8 mouse cellular contexts compared by ENCODE assay signal in genomic region chr2:30829315-30829714, GRCm38 (mm10). TPM values are rescaled to one million over a fixed set of nuclear protein-coding genes. Genes with fewer than 3 reads are reported as not detected.
A peak's percentile ranks its signal among the peaks of the same experiment; 100 is the strongest.
DNase-seq lines count a peak whose midpoint lies in the region; ATAC-seq and TF ChIP-seq lines count a peak whose summit lies in the region.
"Had no signal": no experiment of that assay in that cellular context is flagged by ENCODE, and none has a peak within 500 bp of the region (broad histone marks: within the 10 kb centered on the region; RNA-seq: fewer than 3 reads in every experiment).

No protein-coding gene starts in this region.

- ATAC-seq in kidney, embryonic 14.5 days (ENCODE audit: low FRiP score, low TSS enrichment): no peak

- in situ Hi-C loops in ES-E14 (cut with MboI; ENCODE audit: low sequenced_read_pairs in 2 of 2, unreplicated experiment in 2 of 2): no loop called here

- no peak overlapping the region for H3K27ac ChIP-seq in kidney, embryonic 14.5 days (ENCODE audit: low read depth, low read length)
- H3K27ac ChIP-seq in ES-E14 (ENCODE audit: insufficient read depth, low read depth, low read length, poor library complexity, severe bottlenecking): no peak overlapping the region

- H3K4me2 ChIP-seq in kidney, embryonic 14.5 days (replicated peaks; ENCODE audit: low read depth, low read length): no peak overlapping the region

- H3K9ac ChIP-seq in kidney, embryonic 14.5 days (ENCODE audit: low read depth, low read length): no peak overlapping the region
- no peak overlapping the region for H3K9ac ChIP-seq in ES-E14 (ENCODE audit: insufficient read depth, low read depth, low read length, poor library complexity, severe bottlenecking)

- H3K9me3 ChIP-seq in kidney, embryonic 14.5 days (ENCODE audit: control insufficient read depth, low read length): no peaks in the 10 kb centered on the region
- H3K9me3 ChIP-seq in ES-E14 (ENCODE audit: control insufficient read depth, insufficient read depth, low read depth, low read length): no peaks in the 10 kb centered on the region
- H3K9me3 ChIP-seq: megakaryocyte, embryonic 14.5 days had no signal

- H3K4me1 ChIP-seq in kidney, embryonic 14.5 days (ENCODE audit: control insufficient read depth, insufficient read depth, low read length): peaks cover 18% of the 10 kb centered on the region
- H3K4me1 ChIP-seq in ES-E14 (ENCODE audit: control insufficient read depth in 2 of 2, insufficient read depth in 2 of 2, low read length in 2 of 2, poor library complexity in 1 of 2): peaks cover 0 to 5% of the 10 kb centered on the region in 2 experiments; a peak in 2 of 4 replicates

- H3K36me3 ChIP-seq in kidney, embryonic 14.5 days (ENCODE audit: control insufficient read depth, insufficient read depth, low read length): peaks cover 21% of the 10 kb centered on the region
- peaks cover 20% of the 10 kb centered on the region for H3K36me3 ChIP-seq in ES-E14 (ENCODE audit: control insufficient read depth, insufficient read depth, low read length, poor library complexity, severe bottlenecking)

- DNase-seq in kidney, postnatal 10 days: peak; percentile 56
- peak; percentile 83 for DNase-seq in ES-E14 (ENCODE audit: low read depth, low spot score)
- peak; percentile 29 for DNase-seq in brain, embryonic 14.5 days (ENCODE audit: low read depth)
- DNase-seq in naive thymus-derived CD4-positive, alpha-beta T cell, adult 2 months (ENCODE audit: low read depth): peak; percentile 71
- DNase-seq in left cerebral cortex, adult 18-20 months (ENCODE audit: low spot score in 2 of 2): no peak
- DNase-seq in layer of hippocampus, adult 9-11 months: no peak

- no peaks in the 10 kb centered on the region for H3K27me3 ChIP-seq in kidney, embryonic 14.5 days (ENCODE audit: control insufficient read depth, insufficient read depth, low read length)

- no peak overlapping the region for H3K4me3 ChIP-seq in kidney, embryonic 14.5 days (ENCODE audit: low read length)
- no peak overlapping the region for H3K4me3 ChIP-seq in ES-E14 (ENCODE audit: insufficient read depth in 1 of 2, low read depth in 1 of 2, low read length in 2 of 2, poor library complexity in 1 of 2, severe bottlenecking in 1 of 2)
- H3K4me3 ChIP-seq: megakaryocyte, embryonic 14.5 days had no signal

- peak; percentile 57; the same call in 1 of the 2 replicates for TF ChIP-seq CTCF in brain, embryonic 14.5 days (IDR thresholded peaks at IDR 0.05; ENCODE audit: borderline replicate concordance, extremely low read depth, insufficient read depth, insufficient read length)

- WGBS in kidney, embryonic 14.5 days: 45% methylated on average over 5 of the region's 5 CpGs

- no peak for TF ChIP-seq POLR2A in brain, embryonic 14.5 days (IDR thresholded peaks at IDR 0.05; ENCODE audit: borderline replicate concordance, extremely low read depth, insufficient read depth, insufficient read length, poor library complexity, severe bottlenecking)

TF ChIP-seq in ES-E14, 5 proteins besides CTCF, POLR2A, EP300 and RAD21:
- TF ChIP-seq HCFC1 (IDR thresholded peaks at IDR 0.05; ENCODE audit: borderline replicate concordance, insufficient read depth, low read length) (no peak), CHD2 (IDR thresholded peaks at IDR 0.05; ENCODE audit: low read depth, low read length) (no peak), MAFK (IDR thresholded peaks at IDR 0.05; ENCODE audit: insufficient read depth, low read depth, low read length) (no peak; the same call in 1 of the 2 replicates), ZNF384 (IDR thresholded peaks at IDR 0.05; ENCODE audit: low read depth, low read length) (peak; percentile 88), ZC3H11A (IDR thresholded peaks at IDR 0.05; ENCODE audit: borderline replicate concordance, low read depth, low read length) (no peak)

RNA-seq across cellular contexts. Expression of gene Asb6, which starts 0.8 kb away (rescaled TPM):
- polyA plus RNA-seq in kidney, embryonic 14.5 days (2014; fragmentation: Nextera tagmentation; extraction: Ambion mirVana): 29.7 and 33.3 TPM in 2 replicates
- total RNA-seq in ES-E14 (2012; rRNA removed): 73.6 and 88.1 TPM in 2 replicates
- 51.0 and 51.5 TPM in 2 replicates for polyA plus RNA-seq in brain, embryonic 14.5 days (2012; rRNA removed)
- total RNA-seq in left cerebral cortex, adult 18-20 months (2021): 10 to 100 TPM; 41.0 to 43.1 TPM

RNA-seq across cellular contexts. Expression of gene Prrx2, which starts 5.5 kb away (rescaled TPM):
- polyA plus RNA-seq in kidney, embryonic 14.5 days (2014; fragmentation: Nextera tagmentation; extraction: Ambion mirVana): 15.3 and 20.1 TPM in 2 replicates
- 8.7 and 16.2 TPM in 2 replicates for total RNA-seq in ES-E14 (2012; rRNA removed)
- 10.8 and 13.6 TPM in 2 replicates for polyA plus RNA-seq in brain, embryonic 14.5 days (2012; rRNA removed)
- total RNA-seq in left cerebral cortex, adult 18-20 months (2021): 1 to 10 TPM; 2.1 to 2.8 TPM

RNA-seq across cellular contexts. Expression of gene Ntmt1, which starts 21.7 kb away (rescaled TPM):
- 95.6 and 101 TPM in 2 replicates for polyA plus RNA-seq in kidney, embryonic 14.5 days (2014; fragmentation: Nextera tagmentation; extraction: Ambion mirVana)
- 47.3 and 55.2 TPM in 2 replicates for total RNA-seq in ES-E14 (2012; rRNA removed)
- 72.3 and 98.7 TPM in 2 replicates for polyA plus RNA-seq in brain, embryonic 14.5 days (2012; rRNA removed)
- total RNA-seq in left cerebral cortex, adult 18-20 months (2021): 10 to 100 TPM; 32.9 to 34.1 TPM

RNA-seq across cellular contexts. Expression of gene 1700001O22Rik, which starts 25.9 kb away (rescaled TPM):
- 3.8 and 4.2 TPM in 2 replicates for polyA plus RNA-seq in kidney, embryonic 14.5 days (2014; fragmentation: Nextera tagmentation; extraction: Ambion mirVana)
- 1.9 and 2.6 TPM in 2 replicates for total RNA-seq in ES-E14 (2012; rRNA removed)
- 1.9 and 3.2 TPM in 2 replicates for polyA plus RNA-seq in brain, embryonic 14.5 days (2012; rRNA removed)
- 1 to 10 TPM; 8.2 to 8.4 TPM for total RNA-seq in left cerebral cortex, adult 18-20 months (2021)

Comparison
In these comparisons a context has a peak if more than half of its experiments do, and no peak if none do; other contexts are left out.
1. DNase-seq: peak in kidney, postnatal 10 days (single experiment), ES-E14 (single experiment), brain, embryonic 14.5 days (single experiment) and naive thymus-derived CD4-positive, alpha-beta T cell, adult 2 months (single experiment); none in left cerebral cortex, adult 18-20 months (0 of 2) and layer of hippocampus, adult 9-11 months (single experiment).